Mouse (Mus musculus) limb, embryonic 13.5 days (tissue): ENCODE results near the gene Slc6a6. TPM values are rescaled to one million over a fixed set of nuclear protein-coding genes. Genes with fewer than 3 reads are reported as not detected.
A peak's percentile ranks its signal among the peaks of the same experiment; 100 is the strongest.

ENCODE experiments used
- ATAC-seq: fragments of 200-750 bp; cut with Nextera tagmentation; 2 replicates; pipeline ENCODE4 v1.8.0; 2017; ENCODE audit warnings: low read depth, moderate number of reproducible peaks, moderate TSS enrichment; ENCODE audit not compliant: low FRiP score
- H3K27ac ChIP-seq: fragments of 300-500 bp; sonication (generic); 2 replicates; pipeline ENCODE4 v1.5.1; 2015; ENCODE audit warnings: inconsistent platforms, mild to moderate bottlenecking, moderate library complexity
- H3K27me3 ChIP-seq: fragments of 300-500 bp; sonication (generic); 2 replicates; pipeline ENCODE4 v1.6.1; 2015; ENCODE audit warnings: mild to moderate bottlenecking, inconsistent platforms
- H3K36me3 ChIP-seq: fragments of 300-500 bp; sonication (generic); 2 replicates; pipeline ENCODE4 v1.6.1; 2015; ENCODE audit warnings: inconsistent platforms, mild to moderate bottlenecking, moderate library complexity
- H3K4me1 ChIP-seq: fragments of 300-500 bp; sonication (generic); 2 replicates; pipeline ENCODE4 v1.6.1; 2015; ENCODE audit warnings: inconsistent platforms
- H3K4me2 ChIP-seq: fragments of 300-500 bp; sonication (generic); replicated peaks from 2 replicates; pipeline ENCODE4 v1.6.1; 2015; ENCODE audit warnings: inconsistent platforms, mild to moderate bottlenecking, moderate library complexity
- H3K4me3 ChIP-seq: fragments of 300-500 bp; sonication (generic); 2 replicates; pipeline ENCODE4 v1.5.1; 2015; ENCODE audit warnings: moderate library complexity, mild to moderate bottlenecking, inconsistent platforms
- H3K9ac ChIP-seq: fragments of 300-500 bp; sonication (generic); 2 replicates; pipeline ENCODE4 v1.6.1; 2015; ENCODE audit warnings: mild to moderate bottlenecking, inconsistent platforms
- H3K9me3 ChIP-seq: fragments of 300-500 bp; sonication (generic); 2 replicates; pipeline ENCODE4 v1.6.1; 2016; ENCODE audit warnings: inconsistent platforms
- WGBS: fragments of 180-500 bp; shearing (Covaris S2); methylation state at CpG from one replicate; pipeline ENCODE4 v1.1.7; 2015; 5-methylcytosine and 5-hydroxymethylcytosine counted together
- polyA plus RNA-seq: library from polyadenylated mRNA; unstranded; fragments of >200 nt; fragmentation: Nextera tagmentation; extraction: Ambion mirVana; gene quantifications from 2 replicates; pipeline ENCODE4 v1.2.1, GENCODE M21; 2015

Slc6a6 gene
- polyA plus RNA-seq, 1 experiment from 2014 or later = 51.1 TPM

- H3K9ac ChIP-seq = no peak overlapping the region
- no peak overlapping the region for H3K27ac ChIP-seq
- peaks cover 5% of the 10 kb centered on the region; the same call in 1 of the 2 replicates for H3K9me3 ChIP-seq
- no peak for ATAC-seq
- 81% methylated on average over 8 of the region's 8 CpGs for WGBS
- no peaks in the 10 kb centered on the region for H3K27me3 ChIP-seq
- no peaks in the 10 kb centered on the region for H3K4me1 ChIP-seq
- no peaks in the 10 kb centered on the region for H3K36me3 ChIP-seq
- no peak overlapping the region for H3K4me3 ChIP-seq
- no peak overlapping the region for H3K4me2 ChIP-seq
Observed at GRCm38 (mm10) chr6:91767550-91767949, 83.7 kb downstream of the Slc6a6 start.

- no peak overlapping the region for H3K4me2 ChIP-seq
- no peaks in the 10 kb centered on the region for H3K4me1 ChIP-seq
- no peaks in the 10 kb centered on the region for H3K36me3 ChIP-seq
- no peak overlapping the region for H3K27ac ChIP-seq
- 68% methylated on average over 5 of the region's 5 CpGs for WGBS
- no peaks in the 10 kb centered on the region for H3K27me3 ChIP-seq
- H3K9me3 ChIP-seq = peaks cover 5% of the 10 kb centered on the region; the same call in 1 of the 2 replicates
- no peak for ATAC-seq
- no peak overlapping the region for H3K4me3 ChIP-seq
- H3K9ac ChIP-seq = no peak overlapping the region
Observed at GRCm38 (mm10) chr6:91773951-91774350, 90.1 kb downstream of the Slc6a6 start.

- WGBS = 13% methylated on average over 9 of the region's 9 CpGs
- no peaks in the 10 kb centered on the region for H3K36me3 ChIP-seq
- no peak overlapping the region for H3K4me3 ChIP-seq
- no peaks in the 10 kb centered on the region for H3K4me1 ChIP-seq
- H3K27me3 ChIP-seq = no peaks in the 10 kb centered on the region
- no peak overlapping the region for H3K27ac ChIP-seq
- ATAC-seq = peak; percentile 69; the same call in 1 of the 2 replicates
- no peak overlapping the region for H3K9ac ChIP-seq
- no peaks in the 10 kb centered on the region for H3K9me3 ChIP-seq
- no peak overlapping the region for H3K4me2 ChIP-seq
Observed at GRCm38 (mm10) chr6:91776543-91776942, 92.7 kb downstream of the Slc6a6 start.

- no peaks in the 10 kb centered on the region for H3K9me3 ChIP-seq
- no peak overlapping the region for H3K9ac ChIP-seq
- H3K4me2 ChIP-seq = no peak overlapping the region
- ATAC-seq = no peak
- no peak overlapping the region for H3K4me3 ChIP-seq
- H3K4me1 ChIP-seq = no peaks in the 10 kb centered on the region
- no peaks in the 10 kb centered on the region for H3K27me3 ChIP-seq
- WGBS = 56% methylated on average over 8 of the region's 9 CpGs
- H3K27ac ChIP-seq = no peak overlapping the region
- no peaks in the 10 kb centered on the region for H3K36me3 ChIP-seq
Observed at GRCm38 (mm10) chr6:91779206-91779605, 95.4 kb downstream of the Slc6a6 start.

DNA sequence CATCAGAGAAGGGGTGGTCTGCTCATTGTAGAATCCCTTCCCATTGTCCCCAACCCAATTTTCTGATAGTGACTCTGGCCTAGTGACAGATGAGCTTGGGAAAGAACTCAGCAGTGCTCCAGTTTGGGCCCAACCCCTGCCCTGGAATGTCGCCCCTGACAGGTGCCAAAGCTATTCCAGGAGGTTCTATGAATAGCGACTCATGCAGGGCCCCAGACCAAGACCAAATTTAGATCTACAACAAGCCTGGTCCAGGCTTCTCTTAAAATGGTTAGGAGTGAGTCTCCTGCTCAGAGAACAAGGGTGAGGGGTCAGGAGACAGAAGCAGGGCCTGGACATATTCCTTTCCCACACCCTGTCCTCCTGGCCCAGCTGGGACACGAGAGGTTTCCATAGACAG, 101.2 kb downstream of the Slc6a6 start:
- 79% methylated on average over 3 of the region's 3 CpGs for WGBS
- Histone ChIP-seq H3K27ac (no peak overlapping the region), H3K4me1 (no peaks in the 10 kb centered on the region), H3K27me3 (no peaks in the 10 kb centered on the region), H3K36me3 (no peaks in the 10 kb centered on the region), H3K4me3 (no peak overlapping the region), H3K9me3 (no peaks in the 10 kb centered on the region), H3K4me2 (no peak overlapping the region), H3K9ac (no peak overlapping the region)
- ATAC-seq = 0 out of 2 replicates have a peak, but pooled peaks have one; percentile 38

- Histone ChIP-seq H3K4me3 (no peak overlapping the region), H3K27ac (no peak overlapping the region), H3K4me1 (no peaks in the 10 kb centered on the region), H3K9ac (no peak overlapping the region), H3K4me2 (no peak overlapping the region), H3K36me3 (no peaks in the 10 kb centered on the region), H3K27me3 (no peaks in the 10 kb centered on the region), H3K9me3 (no peaks in the 10 kb centered on the region)
- no peak for ATAC-seq
- WGBS = 75% methylated on average over 9 of the region's 9 CpGs
Observed at GRCm38 (mm10) chr6:91788311-91788798, 104.5 kb downstream of the Slc6a6 start.

DNA sequence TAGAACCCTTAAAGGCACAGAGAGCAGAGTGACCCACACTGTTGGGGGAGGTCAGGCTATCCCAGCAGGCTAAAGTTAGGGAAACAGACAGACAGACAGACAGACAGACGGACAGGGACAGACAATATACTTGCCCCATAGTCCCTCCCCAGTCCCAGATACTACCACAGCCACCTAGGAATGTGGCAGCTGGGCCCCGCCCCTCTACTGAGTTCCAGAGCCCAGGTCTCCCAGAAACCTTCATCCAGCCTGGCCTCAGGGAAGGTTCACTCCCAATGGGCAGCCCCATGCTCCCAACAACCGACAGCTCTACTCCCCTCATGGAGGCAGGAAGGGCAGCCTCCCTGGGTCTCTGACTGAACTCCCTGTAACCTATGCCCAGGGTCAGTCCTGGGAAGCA, 111.8 kb downstream of the Slc6a6 start:
- peaks cover 4% of the 10 kb centered on the region; the same call in 1 of the 2 replicates for H3K4me1 ChIP-seq
- no peak overlapping the region for H3K4me2 ChIP-seq
- WGBS = 54% methylated on average over 3 of the region's 3 CpGs
- H3K4me3 ChIP-seq = no peak overlapping the region
- H3K9me3 ChIP-seq = no peaks in the 10 kb centered on the region
- H3K36me3 ChIP-seq = no peaks in the 10 kb centered on the region
- H3K9ac ChIP-seq = no peak overlapping the region
- ATAC-seq = no peak
- no peak overlapping the region for H3K27ac ChIP-seq
- H3K27me3 ChIP-seq = no peaks in the 10 kb centered on the region

DNA sequence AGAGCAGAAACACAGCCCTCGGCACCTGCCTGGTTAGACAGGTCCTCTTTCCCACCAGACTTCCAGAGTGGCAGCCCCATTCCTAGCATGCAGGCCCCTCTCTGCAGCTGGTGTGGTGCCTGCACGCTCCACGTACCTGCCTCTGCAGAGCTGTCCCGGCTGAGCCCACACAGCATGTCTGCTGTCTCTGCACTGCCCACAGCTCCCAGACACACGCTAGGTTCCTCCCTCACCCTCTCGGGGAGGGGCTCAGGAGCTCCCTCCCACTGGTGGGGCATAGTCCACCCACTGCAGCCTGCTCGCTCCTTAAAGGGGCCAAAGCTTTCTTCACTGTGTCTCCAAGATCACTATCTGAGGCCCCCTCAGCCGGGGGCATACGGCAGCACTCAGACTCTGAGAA, 112.2 kb downstream of the Slc6a6 start:
- no peak overlapping the region for H3K4me3 ChIP-seq
- no peak overlapping the region for H3K27ac ChIP-seq
- no peaks in the 10 kb centered on the region for H3K9me3 ChIP-seq
- H3K4me2 ChIP-seq = no peak overlapping the region
- no peaks in the 10 kb centered on the region for H3K27me3 ChIP-seq
- no peaks in the 10 kb centered on the region for H3K36me3 ChIP-seq
- peaks cover 4% of the 10 kb centered on the region; the same call in 1 of the 2 replicates for H3K4me1 ChIP-seq
- 39% methylated on average over 9 of the region's 9 CpGs for WGBS
- ATAC-seq = peak; percentile 62
- H3K9ac ChIP-seq = no peak overlapping the region

- H3K27me3 ChIP-seq = no peaks in the 10 kb centered on the region
- H3K4me1 ChIP-seq = peaks cover 4% of the 10 kb centered on the region; the same call in 1 of the 2 replicates
- no peak overlapping the region for H3K27ac ChIP-seq
- 78% methylated on average over 4 of the region's 4 CpGs for WGBS
- ATAC-seq = 0 out of 2 replicates have a peak, but pooled peaks have one; percentile 21
- H3K9ac ChIP-seq = 0 out of 2 replicates have a peak overlapping the region, but pooled peaks have one; percentile 19
- H3K36me3 ChIP-seq = no peaks in the 10 kb centered on the region
- no peaks in the 10 kb centered on the region for H3K9me3 ChIP-seq
- H3K4me2 ChIP-seq = no peak overlapping the region
- no peak overlapping the region for H3K4me3 ChIP-seq
Observed at GRCm38 (mm10) chr6:91796736-91797135, 112.9 kb downstream of the Slc6a6 start.

- H3K27ac ChIP-seq = no peak overlapping the region
- no peak overlapping the region for H3K4me3 ChIP-seq
- H3K9me3 ChIP-seq = no peaks in the 10 kb centered on the region
- no peak overlapping the region for H3K9ac ChIP-seq
- WGBS = 63% methylated on average over 12 of the region's 12 CpGs
- peaks cover 13% of the 10 kb centered on the region for H3K27me3 ChIP-seq
- ATAC-seq = no peak
- H3K4me2 ChIP-seq = no peak overlapping the region
- H3K36me3 ChIP-seq = no peaks in the 10 kb centered on the region
- H3K4me1 ChIP-seq = peaks cover 4% of the 10 kb centered on the region; the same call in 1 of the 2 replicates
Observed at GRCm38 (mm10) chr6:91798496-91798895, 114.6 kb downstream of the Slc6a6 start.

GRCm38 (mm10) chr6:91804177-91804576, 120.3 kb downstream of the Slc6a6 start:
- Histone ChIP-seq H3K4me1 (peaks cover 10% of the 10 kb centered on the region), H3K4me2 (no peak overlapping the region), H3K9me3 (no peaks in the 10 kb centered on the region), H3K4me3 (no peak overlapping the region), H3K9ac (no peak overlapping the region), H3K27ac (no peak overlapping the region), H3K36me3 (no peaks in the 10 kb centered on the region), H3K27me3 (peaks cover 70% of the 10 kb centered on the region)
- 34% methylated on average over 7 of the region's 7 CpGs for WGBS
- no peak for ATAC-seq

- 2% methylated on average over 23 of the region's 23 CpGs for WGBS
- ATAC-seq = no peak
- peaks cover 87% of the 10 kb centered on the region for H3K27me3 ChIP-seq
Observed at GRCm38 (mm10) chr6:91807169-91807568, 123.3 kb downstream of the Slc6a6 start.

GRCm38 (mm10) chr6:91808022-91808421, 124.2 kb downstream of the Slc6a6 start:
- H3K4me2 ChIP-seq = no peak overlapping the region
- no peaks in the 10 kb centered on the region for H3K9me3 ChIP-seq
- H3K36me3 ChIP-seq = no peaks in the 10 kb centered on the region
- peaks cover 10% of the 10 kb centered on the region for H3K4me1 ChIP-seq
- H3K27ac ChIP-seq = no peak overlapping the region
- WGBS = 43% methylated on average over 6 of the region's 6 CpGs
- no peak overlapping the region for H3K4me3 ChIP-seq
- ATAC-seq = no peak
- H3K27me3 ChIP-seq = peaks cover 78% of the 10 kb centered on the region
- no peak overlapping the region for H3K9ac ChIP-seq

More at GRCm38 (mm10) chr6:91807169-91807568, 123.3 kb downstream of the Slc6a6 start:
- peak overlapping the region; percentile 46 for H3K9ac ChIP-seq
- H3K4me3 ChIP-seq = peak overlapping the region; percentile 31
- no peaks in the 10 kb centered on the region for H3K36me3 ChIP-seq
- H3K9me3 ChIP-seq = no peaks in the 10 kb centered on the region
- H3K4me2 ChIP-seq = peak overlapping the region; percentile 61
- peaks cover 10% of the 10 kb centered on the region for H3K4me1 ChIP-seq
- no peak overlapping the region for H3K27ac ChIP-seq
